Mouse (Mus musculus): Measurements from ENCODE around the gene Cat.

DNA sequence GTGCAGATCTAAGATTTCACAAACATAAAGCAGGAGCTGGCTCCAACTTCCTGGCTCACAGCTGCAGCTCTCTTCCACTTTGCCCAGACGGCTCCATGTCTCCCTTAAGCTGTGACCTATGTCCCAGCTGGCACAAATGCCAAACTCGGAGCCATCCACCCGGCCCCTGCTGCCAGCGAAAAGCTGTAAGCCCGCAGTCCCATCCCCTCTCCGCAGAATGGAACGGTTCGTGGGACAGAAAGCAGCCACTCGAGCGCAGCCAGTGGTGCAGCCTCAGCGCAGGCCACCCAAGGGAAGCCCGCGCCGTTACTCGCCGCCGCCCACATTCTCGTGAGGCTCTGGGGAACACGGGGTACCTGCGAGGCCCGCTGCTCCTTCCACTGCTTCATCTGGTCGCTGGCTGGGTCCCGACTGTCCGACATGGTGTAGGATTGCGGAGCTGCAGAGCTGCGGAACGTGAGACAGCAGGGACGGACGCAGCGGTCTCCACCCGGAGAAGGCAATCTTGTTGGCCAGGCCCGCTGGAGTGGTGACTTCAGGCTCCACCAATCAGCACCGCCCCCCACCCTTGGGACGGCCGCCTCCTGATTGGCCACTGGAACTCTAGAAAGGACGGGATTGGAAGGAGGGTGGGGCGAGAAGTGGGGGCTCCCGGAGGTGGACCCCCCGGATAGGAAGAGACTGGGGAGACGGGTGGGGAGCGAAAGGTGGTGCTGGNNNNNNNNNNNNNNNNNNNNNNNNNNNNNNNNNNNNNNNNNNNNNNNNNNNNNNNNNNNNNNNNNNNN lies at the start of gene Cat:
- TF ChIP-seq POLR2A (IDR thresholded peaks at IDR 0.05; ENCODE audit: extremely low read depth, insufficient read depth, low read length), result peak; percentile 99
- TF ChIP-seq CTCF (IDR thresholded peaks at IDR 0.05; ENCODE audit: low read depth, low read length), result 0 out of 2 replicates have a peak, but pooled peaks have one; percentile 5
